Mouse (Mus musculus) intestine, postnatal 0 days (tissue): ENCODE results near the gene Rpn1. TPM values are rescaled to one million over a fixed set of nuclear protein-coding genes. Genes with fewer than 3 reads are reported as not detected.
A peak's percentile ranks its signal among the peaks of the same experiment; 100 is the strongest.

Experiments used
- ATAC-seq: fragments of 200-750 bp; cut with Nextera tagmentation; 2 replicates; pipeline ENCODE4 v1.8.0; 2017; ENCODE audit warnings: mild to moderate bottlenecking, moderate TSS enrichment, moderate library complexity
- H3K27ac ChIP-seq: fragments of 300-500 bp; sonication (generic); 2 replicates; pipeline ENCODE4 v1.5.1; 2014; ENCODE audit warnings: mild to moderate bottlenecking, low read depth, low read length, moderate library complexity
- H3K27me3 ChIP-seq: fragments of 300-500 bp; sonication (generic); replicated peaks from 2 replicates; pipeline ENCODE4 v1.6.1; 2014; ENCODE audit warnings: low read length, mixed read lengths; ENCODE audit not compliant: control insufficient read depth, insufficient read depth
- H3K36me3 ChIP-seq: fragments of 300-500 bp; sonication (generic); 2 replicates; pipeline ENCODE4 v1.6.1; 2014; ENCODE audit warnings: mild to moderate bottlenecking, moderate library complexity; ENCODE audit not compliant: control insufficient read depth, insufficient read depth
- H3K4me1 ChIP-seq: fragments of 300-500 bp; sonication (generic); replicated peaks from 2 replicates; pipeline ENCODE4 v1.6.1; 2014; ENCODE audit warnings: antibody characterized with exemption, low read length, mixed read lengths; ENCODE audit not compliant: control insufficient read depth, insufficient read depth
- H3K4me2 ChIP-seq: fragments of 300-500 bp; sonication (generic); replicated peaks from 2 replicates; pipeline ENCODE4 v1.6.1; 2014; ENCODE audit warnings: low read depth, mild to moderate bottlenecking, moderate library complexity
- H3K4me3 ChIP-seq: fragments of 300-500 bp; sonication (generic); 2 replicates; pipeline ENCODE4 v1.5.1; 2014; ENCODE audit warnings: low read depth, low read length
- H3K9ac ChIP-seq: fragments of 300-500 bp; sonication (generic); 2 replicates; pipeline ENCODE4 v1.6.1; 2014; ENCODE audit warnings: mild to moderate bottlenecking, low read depth, low read length
- H3K9me3 ChIP-seq: fragments of 300-500 bp; sonication (generic); 2 replicates; pipeline ENCODE4 v1.6.1; 2016; ENCODE audit warnings: mixed run types; ENCODE audit not compliant: control insufficient read depth
- CTCF ChIP-seq: sonication (generic); IDR thresholded peaks from 2 replicates; pipeline ENCODE4 v1.5.1; 2016; ENCODE audit warnings: low read depth, mild to moderate bottlenecking, control low read depth, antibody characterized with exemption, moderate library complexity
- WGBS: fragments of 180-500 bp; shearing (Covaris S2); extraction: QIAGEN DNeasy Blood & Tissue Kit; methylation state at CpG from one replicate; pipeline ENCODE4 v1.1.7; 2014; 5-methylcytosine and 5-hydroxymethylcytosine counted together
- polyA plus RNA-seq: library from polyadenylated mRNA; unstranded; fragments of >200 nt; fragmentation: Nextera tagmentation; extraction: Ambion mirVana; gene quantifications from 2 replicates; pipeline ENCODE4 v1.2.1, GENCODE M21; 2015

Gene Rpn1
- polyA plus RNA-seq, 1 experiment from 2014 or later, result 184 TPM

DNA sequence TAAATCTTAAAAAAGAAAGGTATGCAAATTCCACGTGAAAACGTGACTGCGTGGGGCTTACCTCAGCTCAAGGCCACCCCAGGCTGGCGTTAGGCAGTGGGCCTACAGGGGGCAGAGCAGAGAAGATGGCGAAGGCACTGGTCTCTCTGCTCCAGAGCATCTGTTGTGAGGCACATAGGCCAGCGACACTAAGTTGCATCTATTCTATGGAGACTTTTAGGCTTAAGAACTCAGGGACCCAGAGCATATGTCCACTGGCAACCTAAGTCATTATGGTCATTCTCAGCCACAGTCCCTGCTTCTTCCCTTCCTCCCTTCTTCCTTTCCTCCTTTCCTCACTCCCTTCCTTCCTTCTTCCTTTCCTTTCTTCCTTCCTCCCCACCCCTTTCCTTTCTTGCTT lies 48.8 kb downstream of the Rpn1 start:
- Histone ChIP-seq H3K9me3 (no peaks in the 10 kb centered on the region), H3K27ac (no peak overlapping the region), H3K9ac (no peak overlapping the region), H3K4me2 (no peak overlapping the region), H3K36me3 (no peaks in the 10 kb centered on the region), H3K27me3 (0 out of 2 replicates have a peak, but pooled peaks cover 3% of the 10 kb centered on the region), H3K4me3 (no peak overlapping the region), H3K4me1 (0 out of 2 replicates have a peak, but pooled peaks cover 5% of the 10 kb centered on the region)
- ATAC-seq, result no peak
- TF ChIP-seq CTCF, result peak; percentile 18; the same call in 1 of the 2 replicates
- 82% methylated on average over 6 of the region's 6 CpGs for WGBS

DNA sequence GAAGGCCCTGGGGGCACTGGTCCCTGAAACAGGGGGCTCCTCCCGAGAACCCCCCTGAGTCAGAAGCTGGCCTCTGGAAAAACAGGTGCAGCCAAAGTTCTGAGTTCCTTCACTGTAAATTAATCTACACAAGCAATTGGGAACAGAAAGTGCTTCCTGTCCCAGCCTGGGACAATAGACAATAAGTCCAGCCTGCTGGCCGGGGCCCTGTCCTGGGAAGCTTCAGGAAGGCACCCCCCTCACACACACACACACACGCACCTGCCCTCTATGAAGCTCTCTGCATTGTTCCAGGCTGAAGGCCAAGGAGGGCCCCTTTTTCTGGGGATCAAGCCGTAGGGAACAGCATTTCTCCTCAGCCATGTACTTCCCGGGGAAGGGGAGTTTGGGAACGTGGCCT lies 49.6 kb downstream of the Rpn1 start:
- Histone ChIP-seq H3K4me1 (0 out of 2 replicates have a peak, but pooled peaks cover 5% of the 10 kb centered on the region), H3K9ac (no peak overlapping the region), H3K4me3 (no peak overlapping the region), H3K36me3 (no peaks in the 10 kb centered on the region), H3K4me2 (no peak overlapping the region), H3K27ac (no peak overlapping the region), H3K9me3 (no peaks in the 10 kb centered on the region), H3K27me3 (0 out of 2 replicates have a peak, but pooled peaks cover 3% of the 10 kb centered on the region)
- 59% methylated on average over 6 of the region's 6 CpGs for WGBS
- ATAC-seq, result no peak
- TF ChIP-seq CTCF, result no peak

DNA sequence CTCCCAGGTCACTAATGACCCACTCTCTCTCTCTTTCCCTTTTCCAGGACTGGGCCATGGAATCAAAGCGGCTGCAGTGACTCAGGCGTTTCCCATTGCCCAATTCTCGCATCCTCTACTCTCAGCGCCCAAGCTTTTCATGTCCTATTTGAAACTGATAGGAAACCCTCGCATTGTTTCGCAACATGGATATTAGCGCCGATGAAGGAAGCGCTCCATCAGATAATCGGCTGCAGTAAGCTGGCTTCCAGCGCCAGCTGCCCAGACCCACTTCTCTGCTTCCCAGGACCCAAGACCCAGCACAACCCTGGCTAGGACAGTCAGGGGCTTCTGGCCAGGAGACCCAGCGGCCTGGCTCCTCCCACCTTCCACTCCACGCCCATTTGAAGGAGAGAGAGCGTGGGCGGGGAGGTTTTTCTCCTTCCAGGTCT lies 51.9 kb downstream of the Rpn1 start:
- H3K36me3 ChIP-seq, result no peaks in the 10 kb centered on the region
- WGBS, result 15% methylated on average over 15 of the region's 15 CpGs
- no peaks in the 10 kb centered on the region for H3K9me3 ChIP-seq
- 0 out of 2 replicates have a peak, but pooled peaks cover 5% of the 10 kb centered on the region for H3K4me1 ChIP-seq
- ATAC-seq, result no peak
- no peak overlapping the region for H3K9ac ChIP-seq
- H3K27ac ChIP-seq, result no peak overlapping the region
- 0 out of 2 replicates have a peak, but pooled peaks cover 3% of the 10 kb centered on the region for H3K27me3 ChIP-seq
- H3K4me2 ChIP-seq, result peak overlapping the region; percentile 64
- no peak for TF ChIP-seq CTCF
- H3K4me3 ChIP-seq, result peak overlapping the region; percentile 26

DNA sequence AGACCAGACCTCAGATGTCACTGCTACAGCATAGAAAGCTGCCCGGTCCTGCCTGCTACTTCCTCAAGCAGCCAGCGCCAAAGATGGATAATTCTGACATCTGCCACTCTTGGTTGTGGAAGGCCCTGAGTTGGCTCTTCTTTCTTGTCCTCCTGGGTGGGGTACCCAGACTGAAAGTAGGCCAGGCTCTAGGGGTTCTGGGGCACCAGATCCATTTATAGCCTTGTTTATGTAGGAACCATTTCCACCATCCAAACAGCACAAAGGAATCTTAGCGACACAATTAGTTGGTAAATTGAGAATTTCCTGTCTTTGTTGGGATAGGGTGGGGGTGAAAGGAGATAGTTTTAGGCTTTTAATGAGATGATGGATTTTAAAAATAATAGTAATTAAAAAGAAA lies 54.2 kb downstream of the Rpn1 start:
- Histone ChIP-seq H3K4me1 (0 out of 2 replicates have a peak, but pooled peaks cover 5% of the 10 kb centered on the region), H3K36me3 (no peaks in the 10 kb centered on the region), H3K4me3 (no peak overlapping the region), H3K27me3 (0 out of 2 replicates have a peak, but pooled peaks cover 3% of the 10 kb centered on the region), H3K27ac (no peak overlapping the region), H3K9ac (no peak overlapping the region), H3K9me3 (no peaks in the 10 kb centered on the region), H3K4me2 (no peak overlapping the region)
- no peak for ATAC-seq
- WGBS, result 77% methylated on average over 3 of the region's 3 CpGs
- no peak for TF ChIP-seq CTCF

DNA sequence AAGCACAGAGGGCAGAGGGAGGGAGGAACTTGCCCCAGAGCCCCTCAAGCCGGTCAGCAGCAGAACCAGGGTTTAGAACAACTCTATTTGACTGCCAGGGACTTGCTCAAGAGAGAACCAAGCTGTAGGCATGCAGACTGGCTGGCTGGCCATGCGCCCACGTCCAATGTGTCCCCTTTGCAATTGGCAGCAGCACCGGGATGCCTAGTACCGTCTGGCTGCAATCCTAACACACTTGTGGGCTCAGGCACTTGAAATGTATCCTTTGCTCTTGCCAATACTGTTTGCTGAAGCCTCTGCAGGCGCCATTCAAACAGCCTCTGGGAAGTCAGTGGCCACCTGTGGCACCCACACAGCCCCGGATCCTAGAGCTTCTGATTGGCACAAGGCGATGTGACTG lies 56.0 kb downstream of the Rpn1 start:
- Histone ChIP-seq H3K4me3 (no peak overlapping the region), H3K4me2 (no peak overlapping the region), H3K27me3 (0 out of 2 replicates have a peak, but pooled peaks cover 3% of the 10 kb centered on the region), H3K9ac (no peak overlapping the region), H3K9me3 (no peaks in the 10 kb centered on the region), H3K27ac (no peak overlapping the region), H3K36me3 (no peaks in the 10 kb centered on the region), H3K4me1 (0 out of 2 replicates have a peak, but pooled peaks cover 5% of the 10 kb centered on the region)
- no peak for ATAC-seq
- TF ChIP-seq CTCF, result no peak
- WGBS, result 48% methylated on average over 8 of the region's 8 CpGs

DNA sequence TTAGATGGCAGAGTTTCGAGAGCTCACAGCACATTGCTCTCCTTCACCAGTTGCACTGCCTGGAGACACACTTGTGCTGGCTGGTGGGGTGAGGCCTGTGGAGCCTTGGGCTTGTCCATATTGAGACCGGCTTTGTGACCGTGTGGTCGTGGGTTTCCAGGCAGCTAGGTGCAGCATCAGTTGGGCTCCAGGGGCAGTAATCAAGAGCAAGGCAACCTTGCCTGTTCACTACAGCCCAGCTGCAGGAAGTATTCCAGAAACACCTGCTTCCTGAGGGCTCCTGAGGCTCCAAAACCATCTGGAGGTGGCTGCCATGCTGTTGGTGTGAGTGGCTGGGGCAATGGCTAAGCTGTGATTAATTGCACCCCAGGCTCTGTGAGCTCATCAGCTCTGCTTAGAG lies 61.5 kb downstream of the Rpn1 start:
- ATAC-seq, result no peak
- Histone ChIP-seq H3K4me2 (no peak overlapping the region), H3K9me3 (no peaks in the 10 kb centered on the region), H3K27ac (no peak overlapping the region), H3K4me3 (no peak overlapping the region), H3K4me1 (no peaks in the 10 kb centered on the region), H3K36me3 (no peaks in the 10 kb centered on the region), H3K27me3 (no peaks in the 10 kb centered on the region), H3K9ac (no peak overlapping the region)
- no peak for TF ChIP-seq CTCF
- WGBS, result 79% methylated on average over 4 of the region's 4 CpGs
